Mouse (Mus musculus) c-Kit-positive CD71-negative TER-119-negative erythroid progenitor cells, embryonic 14.5 days (primary cell): ENCODE measurements around the gene Mcu.

Experiments used
- DNase-seq: peaks from one replicate; pipeline ENCODE4 v3.0.0-alpha.2; 2013; ENCODE audit warnings: low read depth

Mcu gene

GRCm38 (mm10) chr10:59494044-59494443 is 122.4 kb downstream of the Mcu start:
- DNase-seq: no peak

GRCm38 (mm10) chr10:59490920-59491319 is 125.6 kb downstream of the Mcu start:
- DNase-seq: no peak

DNA sequence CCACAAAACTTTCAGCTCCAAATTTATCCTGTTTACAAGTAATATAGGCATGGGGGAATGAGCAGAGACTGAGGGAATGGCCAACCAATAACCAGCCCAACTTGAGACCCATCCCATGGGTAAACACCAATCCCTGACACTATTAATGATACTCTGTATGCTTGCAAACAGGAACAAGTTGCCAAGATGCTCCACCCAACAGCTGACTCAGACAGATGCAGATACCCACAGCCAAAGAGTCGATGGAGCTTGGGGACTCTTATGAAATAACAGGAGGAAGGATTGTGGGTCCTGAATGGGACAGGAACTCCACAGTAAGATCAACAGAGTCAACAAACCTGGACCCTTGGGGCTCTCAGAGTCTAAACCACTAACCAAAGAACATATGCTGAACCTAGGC is 127.1 kb downstream of the Mcu start:
- DNase-seq: no peak

DNA sequence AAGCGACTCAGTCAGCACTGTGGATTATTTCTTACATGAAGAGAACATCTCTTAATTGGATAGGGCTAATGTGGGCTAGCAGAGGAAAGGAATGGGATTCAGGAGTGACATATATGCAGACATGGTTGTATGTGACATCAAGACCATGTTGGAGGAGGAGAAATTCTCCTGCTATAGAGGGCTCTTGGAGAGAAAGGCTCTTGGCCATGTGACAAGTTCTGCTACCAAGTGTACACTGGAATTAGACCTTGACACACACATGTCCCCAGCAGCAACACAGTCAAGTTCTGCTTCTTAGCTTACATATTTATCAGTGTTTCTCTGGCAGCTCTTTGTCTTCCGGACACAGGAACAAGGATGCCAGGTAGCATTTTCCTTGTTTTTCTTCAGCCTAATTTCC is 129.1 kb downstream of the Mcu start:
- DNase-seq: no peak

- DNase-seq: no peak
Measured at GRCm38 (mm10) chr10:59484318-59484717, 132.2 kb downstream of the Mcu start.

- no peak for DNase-seq
Measured at GRCm38 (mm10) chr10:59481381-59481780, 135.1 kb downstream of the Mcu start.

DNA sequence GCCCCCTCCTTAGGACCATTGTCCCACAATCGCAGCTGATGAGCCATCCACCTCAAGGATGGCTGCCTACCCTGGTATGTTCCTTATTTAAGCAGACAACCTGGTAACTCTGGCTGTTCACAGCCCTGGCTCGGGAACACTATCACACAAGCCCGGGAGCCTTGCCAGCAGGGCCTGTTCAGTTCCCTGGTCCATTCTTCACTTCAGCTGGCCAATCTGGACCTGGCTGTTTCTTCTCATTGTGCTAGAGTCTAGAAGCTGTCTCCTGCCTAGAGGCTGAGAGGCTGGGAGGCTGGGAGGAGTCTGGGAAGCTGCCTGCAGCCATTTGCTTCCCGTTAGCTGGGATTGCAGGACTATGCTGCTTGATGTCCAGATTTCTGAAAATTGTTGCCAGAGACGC is 146.0 kb downstream of the Mcu start:
- DNase-seq: no peak

GRCm38 (mm10) chr10:59467297-59467696 is 149.2 kb downstream of the Mcu start:
- no peak for DNase-seq

DNA sequence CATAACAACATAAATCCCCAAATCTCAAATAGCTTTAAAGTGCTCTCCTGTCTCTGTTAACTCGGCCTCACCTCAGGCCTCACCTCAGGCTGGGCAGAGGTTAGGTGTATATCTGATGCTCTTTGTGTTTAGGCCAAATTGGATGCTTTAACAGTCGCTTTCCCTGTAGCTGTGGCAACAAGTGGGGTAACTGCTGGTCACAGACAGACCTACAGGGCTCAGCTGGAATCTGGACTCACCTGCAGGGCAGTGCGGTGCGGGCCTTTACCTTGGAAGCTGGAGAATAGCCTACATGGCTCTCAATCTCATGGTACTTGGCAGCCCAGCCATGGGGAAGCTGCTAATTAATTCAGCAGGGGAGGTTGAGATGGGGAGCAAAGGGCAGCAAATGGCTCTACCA is 149.9 kb downstream of the Mcu start:
- DNase-seq: no peak

DNA sequence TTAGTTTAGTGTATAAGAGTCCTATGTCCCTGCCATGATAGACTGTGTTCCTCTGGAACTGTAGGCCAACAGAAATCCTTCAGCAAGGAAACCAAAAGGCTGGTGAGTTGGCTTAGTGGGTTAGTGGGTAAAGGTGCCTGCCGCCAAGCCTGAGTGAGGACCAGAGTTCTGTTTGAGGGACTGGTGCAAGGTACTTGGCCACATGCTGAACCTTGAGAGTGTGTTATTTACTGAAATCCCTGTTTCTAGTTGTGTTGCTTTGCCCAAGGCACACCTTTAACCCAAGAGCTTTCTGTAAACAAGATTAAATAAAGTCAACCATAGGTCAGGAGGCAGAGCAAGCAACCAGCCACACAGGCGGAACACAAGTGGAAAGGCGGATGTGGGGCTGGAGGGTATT is 150.9 kb downstream of the Mcu start:
- DNase-seq: no peak

- no peak for DNase-seq
Measured at GRCm38 (mm10) chr10:59462307-59462706, 154.2 kb downstream of the Mcu start.

DNA sequence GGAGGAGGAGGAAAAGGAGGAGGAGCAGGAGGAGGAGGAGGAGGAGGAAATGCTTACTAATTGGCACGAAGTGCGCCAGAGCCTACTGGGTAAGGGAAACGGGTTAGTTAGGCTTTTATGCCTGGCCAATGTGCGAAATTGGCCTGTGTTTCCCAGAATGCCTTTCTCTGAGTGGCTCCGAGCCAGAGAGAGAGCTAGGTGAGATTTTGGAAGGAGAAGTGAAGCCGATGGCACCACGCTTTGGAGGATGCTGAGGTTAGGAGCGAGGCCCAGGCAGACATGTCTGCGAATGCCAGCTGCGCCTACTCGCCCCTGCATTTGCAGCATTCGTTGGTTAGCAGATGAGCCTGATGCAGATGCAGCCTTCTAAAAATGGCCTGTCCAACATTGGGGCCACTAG is 156.7 kb downstream of the Mcu start:
- DNase-seq: no peak

DNA sequence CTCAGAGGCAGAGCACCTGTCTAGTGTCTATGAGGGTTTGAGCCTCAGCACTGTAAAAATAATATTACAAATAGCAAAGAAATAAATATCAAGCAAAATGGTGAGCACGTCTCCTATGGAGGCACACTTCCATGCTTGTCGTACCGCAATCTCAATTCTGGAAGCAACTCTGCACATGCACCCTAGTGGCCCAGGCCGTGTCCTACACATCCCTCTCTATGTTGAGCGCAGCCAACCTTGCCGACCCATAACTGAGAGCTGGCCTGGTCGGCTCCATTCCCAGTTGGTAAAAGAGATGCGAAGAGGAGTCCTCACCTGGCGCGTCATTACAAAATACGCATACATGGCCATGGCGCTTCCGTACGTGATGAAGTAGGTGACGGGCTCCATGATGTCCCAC is 161.9 kb downstream of the Mcu start:
- DNase-seq: no peak

GRCm38 (mm10) chr10:59451839-59452238 is 164.7 kb downstream of the Mcu start:
- no peak for DNase-seq

GRCm38 (mm10) chr10:59447546-59447945 is 168.9 kb downstream of the Mcu start:
- DNase-seq: no peak

DNA sequence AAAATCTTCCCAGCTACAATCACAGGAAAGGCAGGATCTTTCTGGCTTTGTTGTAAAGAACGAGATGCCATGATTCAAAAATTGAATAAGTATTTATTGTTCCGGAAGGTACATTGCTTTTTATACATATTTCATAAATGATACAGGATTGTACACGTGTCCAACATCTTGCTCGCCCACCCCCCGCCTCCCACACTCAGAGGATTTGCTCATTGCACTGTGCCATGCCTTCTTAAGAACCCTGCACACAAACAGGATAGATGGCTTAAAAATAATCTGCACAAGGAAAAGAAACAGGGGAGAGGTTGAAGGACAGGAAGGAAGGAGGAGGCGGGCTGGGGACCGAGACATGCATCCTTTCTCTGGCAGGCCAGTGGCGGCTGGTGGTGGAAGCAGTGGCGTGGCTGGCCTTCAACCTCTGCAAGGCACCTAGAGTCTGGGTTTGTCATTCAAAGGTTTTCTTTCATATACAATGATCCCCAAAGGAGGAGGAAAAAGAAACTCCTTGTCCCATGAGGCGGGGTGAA is 169.5 kb downstream of the Mcu start:
- DNase-seq: no peak

GRCm38 (mm10) chr10:59444635-59445034 is 171.9 kb downstream of the Mcu start:
- DNase-seq: no peak

- DNase-seq: no peak
Measured at GRCm38 (mm10) chr10:59444106-59444505, 172.4 kb downstream of the Mcu start.

DNA sequence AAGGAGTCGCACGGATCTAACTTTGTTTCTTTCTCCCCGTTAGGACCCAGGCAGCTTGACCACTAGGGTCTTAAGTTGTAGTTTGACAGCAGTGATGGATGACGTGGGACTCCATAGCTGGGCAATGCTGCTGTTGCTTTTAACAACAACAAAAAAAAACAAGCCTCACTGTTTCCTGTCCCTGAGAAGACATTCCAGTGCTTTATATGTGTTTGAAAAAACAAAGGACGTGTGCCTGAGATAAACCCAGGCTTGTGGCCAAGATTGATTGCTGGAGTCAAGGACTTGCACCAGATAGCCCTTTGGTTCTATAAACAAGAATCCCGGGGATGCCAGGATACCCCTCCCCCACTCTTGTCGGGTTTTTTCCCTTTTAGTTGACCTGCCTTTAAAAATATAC is 173.3 kb downstream of the Mcu start:
- no peak for DNase-seq

DNA sequence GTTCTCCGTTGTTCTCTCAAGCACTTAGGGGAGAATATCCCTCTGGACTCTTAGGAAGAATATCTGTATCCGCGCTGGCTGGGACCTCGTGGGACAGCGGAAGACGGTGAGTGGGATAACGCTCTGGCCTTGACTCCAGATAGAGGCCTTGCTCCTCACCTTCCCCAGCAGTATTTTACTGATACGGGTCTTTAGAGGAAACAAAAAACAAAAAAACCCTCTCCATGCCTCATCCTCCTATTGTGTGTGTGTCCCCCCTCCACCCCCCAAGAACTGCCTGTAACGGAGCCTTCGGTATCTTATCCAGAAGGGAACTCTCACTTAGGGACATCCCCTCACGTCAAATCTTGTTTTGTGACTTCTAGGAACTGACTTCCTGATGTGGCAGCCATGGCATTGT is 174.8 kb downstream of the Mcu start, which contains the start of gene Oit3:
Gene Oit3 (minus strand): TSS at position 44 of the 400 bp plus-strand sequence.
- DNase-seq: no peak

DNA sequence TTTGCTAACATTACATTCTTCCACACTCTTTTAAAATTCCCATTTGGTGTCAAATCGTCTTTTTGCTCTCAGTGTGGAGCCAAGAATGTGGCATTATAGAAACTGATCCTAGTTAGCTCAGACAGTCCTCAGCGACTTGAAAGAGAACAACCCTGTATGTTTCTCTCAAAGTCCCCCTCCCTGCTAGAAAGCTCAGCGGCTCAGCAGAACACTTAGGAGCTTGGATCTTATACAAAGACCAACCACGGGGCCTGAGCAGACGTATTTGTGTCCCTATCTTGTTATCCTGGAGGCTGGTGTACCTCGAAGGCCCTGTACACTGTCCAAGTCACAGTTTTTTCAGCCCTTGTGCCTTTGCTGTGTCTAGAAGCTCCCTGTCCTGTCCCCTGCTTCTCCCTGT is 176.3 kb downstream of the Mcu start:
- DNase-seq: no peak

- DNase-seq: no peak
Measured at GRCm38 (mm10) chr10:59439508-59439931, 177.0 kb downstream of the Mcu start.

GRCm38 (mm10) chr10:59438651-59439050 is 177.8 kb downstream of the Mcu start:
- no peak for DNase-seq

DNA sequence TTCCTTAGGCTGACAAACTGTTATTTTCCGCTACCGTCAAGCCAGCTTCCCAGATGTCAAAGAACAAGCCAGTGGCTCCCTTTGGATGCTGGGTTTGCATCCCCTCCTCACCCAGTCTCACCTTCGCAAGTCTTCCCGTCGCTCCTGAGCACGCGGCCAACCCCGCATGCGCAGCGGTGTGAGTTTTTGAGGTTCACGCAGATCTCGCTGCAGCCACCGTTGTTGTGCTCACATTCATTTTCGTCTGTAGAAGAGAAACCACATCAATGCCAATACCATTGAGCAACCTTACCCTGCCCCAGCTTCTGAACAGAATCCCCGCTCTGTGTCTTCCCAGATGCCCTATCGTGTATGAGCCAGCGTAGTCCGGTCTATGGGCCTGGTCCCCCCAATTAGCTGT is 180.7 kb downstream of the Mcu start:
- DNase-seq: no peak

GRCm38 (mm10) chr10:59430701-59431218 is 185.7 kb downstream of the Mcu start:
- DNase-seq: peak; percentile 72
